Mouse (Mus musculus) embryonic facial prominence, embryonic 13.5 days (tissue): ENCODE measurements at regions not wholly inside any gene's neighbourhood (a gene's known extent, or its start where the extent isn't known, plus 50 kb on each side); places are given as distances from the start of the nearest gene placed in this dataset.

Source experiments
- ATAC-seq: fragments of 200-750 bp; cut with Nextera tagmentation; 2 replicates; pipeline ENCODE4 v1.8.0; 2017; ENCODE audit warnings: low read depth; ENCODE audit not compliant: insufficient number of reproducible peaks, insufficient read depth, low FRiP score, low TSS enrichment
- H3K27ac ChIP-seq: fragments of 300-500 bp; sonication (generic); 2 replicates; pipeline ENCODE4 v1.5.1; 2015; ENCODE audit warnings: moderate library complexity, mild to moderate bottlenecking, inconsistent platforms
- H3K27me3 ChIP-seq: fragments of 300-500 bp; sonication (generic); 2 replicates; pipeline ENCODE4 v1.6.1; 2015; ENCODE audit warnings: mild to moderate bottlenecking, inconsistent platforms
- H3K36me3 ChIP-seq: fragments of 300-500 bp; sonication (generic); 2 replicates; pipeline ENCODE4 v1.6.1; 2015; ENCODE audit warnings: mild to moderate bottlenecking, inconsistent platforms
- H3K4me1 ChIP-seq: fragments of 300-500 bp; sonication (generic); 2 replicates; pipeline ENCODE4 v1.6.1; 2015; ENCODE audit warnings: inconsistent platforms
- H3K4me2 ChIP-seq: fragments of 300-500 bp; sonication (generic); 2 replicates; pipeline ENCODE4 v1.6.1; 2015; ENCODE audit warnings: moderate library complexity, mild to moderate bottlenecking, inconsistent platforms
- H3K4me3 ChIP-seq: fragments of 300-500 bp; sonication (generic); 2 replicates; pipeline ENCODE4 v1.5.1; 2015; ENCODE audit warnings: mild to moderate bottlenecking, inconsistent platforms
- H3K9ac ChIP-seq: fragments of 300-500 bp; sonication (generic); 2 replicates; pipeline ENCODE4 v1.6.1; 2015; ENCODE audit warnings: mild to moderate bottlenecking, inconsistent platforms
- H3K9me3 ChIP-seq: fragments of 300-500 bp; sonication (generic); 2 replicates; pipeline ENCODE4 v1.6.1; 2016; ENCODE audit warnings: inconsistent platforms
- WGBS: fragments of 180-500 bp; shearing (Covaris S2); methylation state at CpG from one replicate; pipeline ENCODE4 v1.1.7; 2015; ENCODE audit warnings: mixed read lengths; 5-methylcytosine and 5-hydroxymethylcytosine counted together

- Histone ChIP-seq H3K4me2 (no peak overlapping the region), H3K27me3 (no peaks in the 10 kb centered on the region), H3K4me3 (no peak overlapping the region), H3K36me3 (no peaks in the 10 kb centered on the region), H3K9ac (no peak overlapping the region), H3K4me1 (peaks cover 7% of the 10 kb centered on the region), H3K9me3 (peaks cover 5% of the 10 kb centered on the region; the same call in 1 of the 2 replicates), H3K27ac (peak overlapping the region; percentile 68)
- no peak for ATAC-seq
- 30% methylated on average over 3 of the region's 3 CpGs for WGBS
These were observed 696.5 kb downstream of the Dhx35 start for GRCm38 (mm10) chr2:159491090-159491489.

- Histone ChIP-seq H3K4me2 (no peak overlapping the region), H3K9me3 (peaks cover 5% of the 10 kb centered on the region; the same call in 1 of the 2 replicates), H3K4me3 (no peak overlapping the region), H3K27me3 (no peaks in the 10 kb centered on the region; the same call in 1 of the 2 replicates), H3K4me1 (peaks cover 17% of the 10 kb centered on the region), H3K9ac (no peak overlapping the region), H3K27ac (peak overlapping the region; percentile 3; the same call in 1 of the 2 replicates), H3K36me3 (no peaks in the 10 kb centered on the region)
- 43% methylated on average over 2 of the region's 2 CpGs for WGBS
- no peak for ATAC-seq
These were observed 704.1 kb downstream of the Dhx35 start for GRCm38 (mm10) chr2:159498691-159499090.

- H3K9me3 ChIP-seq, result no peaks in the 10 kb centered on the region
- WGBS, result 30% methylated on average over 3 of the region's 3 CpGs
- no peak overlapping the region for H3K27ac ChIP-seq
- H3K4me1 ChIP-seq, result peaks cover 17% of the 10 kb centered on the region
- 0 out of 2 replicates have a peak, but pooled peaks have one; percentile 72 for ATAC-seq
- no peaks in the 10 kb centered on the region; the same call in 1 of the 2 replicates for H3K27me3 ChIP-seq
- H3K4me2 ChIP-seq, result no peak overlapping the region
- H3K36me3 ChIP-seq, result no peaks in the 10 kb centered on the region
- H3K9ac ChIP-seq, result no peak overlapping the region
- H3K4me3 ChIP-seq, result no peak overlapping the region
These were observed 706.4 kb downstream of the Dhx35 start for GRCm38 (mm10) chr2:159501039-159501438.

GRCm38 (mm10) chr2:159519066-159519465 lies 724.5 kb downstream of the Dhx35 start:
- H3K4me3 ChIP-seq, result no peak overlapping the region
- H3K4me1 ChIP-seq, result no peaks in the 10 kb centered on the region
- no peak overlapping the region for H3K4me2 ChIP-seq
- H3K36me3 ChIP-seq, result no peaks in the 10 kb centered on the region
- H3K9ac ChIP-seq, result no peak overlapping the region
- no peaks in the 10 kb centered on the region for H3K9me3 ChIP-seq
- WGBS, result 64% methylated on average over 4 of the region's 4 CpGs
- H3K27me3 ChIP-seq, result no peaks in the 10 kb centered on the region
- H3K27ac ChIP-seq, result no peak overlapping the region
- no peak for ATAC-seq

- 79% methylated on average over 2 of the region's 2 CpGs for WGBS
- no peaks in the 10 kb centered on the region for H3K9me3 ChIP-seq
- ATAC-seq, result no peak
These were observed 729.1 kb downstream of the Dhx35 start for GRCm38 (mm10) chr2:159523739-159524138.

GRCm38 (mm10) chr2:159534951-159535350 lies 740.3 kb downstream of the Dhx35 start:
- Histone ChIP-seq H3K36me3 (no peaks in the 10 kb centered on the region), H3K4me2 (no peak overlapping the region), H3K27ac (no peak overlapping the region), H3K9me3 (no peaks in the 10 kb centered on the region), H3K9ac (no peak overlapping the region), H3K4me3 (no peak overlapping the region), H3K4me1 (peaks cover 8% of the 10 kb centered on the region; the same call in 1 of the 2 replicates), H3K27me3 (no peaks in the 10 kb centered on the region)
- WGBS, result 32% methylated on average over 2 of the region's 2 CpGs
- no peak for ATAC-seq

More at GRCm38 (mm10) chr2:159523739-159524138, 729.1 kb downstream of the Dhx35 start:
- H3K36me3 ChIP-seq, result no peaks in the 10 kb centered on the region
- H3K9ac ChIP-seq, result no peak overlapping the region
- H3K4me1 ChIP-seq, result no peaks in the 10 kb centered on the region
- no peak overlapping the region for H3K4me2 ChIP-seq
- no peaks in the 10 kb centered on the region for H3K27me3 ChIP-seq
- no peak overlapping the region for H3K27ac ChIP-seq
- H3K4me3 ChIP-seq, result no peak overlapping the region

GRCm38 (mm10) chr2:159539261-159539660 lies 744.7 kb downstream of the Dhx35 start:
- H3K9me3 ChIP-seq, result no peaks in the 10 kb centered on the region
- H3K9ac ChIP-seq, result no peak overlapping the region
- no peak overlapping the region for H3K4me2 ChIP-seq
- no peaks in the 10 kb centered on the region for H3K27me3 ChIP-seq
- no peak for ATAC-seq
- H3K36me3 ChIP-seq, result no peaks in the 10 kb centered on the region
- no peak overlapping the region for H3K27ac ChIP-seq
- peaks cover 8% of the 10 kb centered on the region; the same call in 1 of the 2 replicates for H3K4me1 ChIP-seq
- H3K4me3 ChIP-seq, result no peak overlapping the region

- no peak overlapping the region for H3K4me3 ChIP-seq
- no peak overlapping the region for H3K27ac ChIP-seq
- no peaks in the 10 kb centered on the region for H3K9me3 ChIP-seq
- WGBS, result 89% methylated on average over 3 of the region's 3 CpGs
- ATAC-seq, result no peak
- no peaks in the 10 kb centered on the region for H3K27me3 ChIP-seq
- H3K4me1 ChIP-seq, result no peaks in the 10 kb centered on the region
- H3K4me2 ChIP-seq, result no peak overlapping the region
- H3K36me3 ChIP-seq, result no peaks in the 10 kb centered on the region
- H3K9ac ChIP-seq, result no peak overlapping the region
These were observed 763.0 kb downstream of the Dhx35 start for GRCm38 (mm10) chr2:159557567-159557966.

- 37% methylated on average over 4 of the region's 4 CpGs for WGBS
- Histone ChIP-seq H3K4me3 (no peak overlapping the region), H3K27ac (no peak overlapping the region), H3K36me3 (no peaks in the 10 kb centered on the region), H3K9ac (no peak overlapping the region), H3K9me3 (no peaks in the 10 kb centered on the region), H3K4me2 (no peak overlapping the region), H3K4me1 (peaks cover 4% of the 10 kb centered on the region; the same call in 1 of the 2 replicates), H3K27me3 (no peaks in the 10 kb centered on the region)
- no peak for ATAC-seq
These were observed 768.7 kb downstream of the Gm826 start for GRCm38 (mm10) chr2:159565255-159565654.

- no peaks in the 10 kb centered on the region for H3K36me3 ChIP-seq
- no peak overlapping the region for H3K4me2 ChIP-seq
- H3K27me3 ChIP-seq, result no peaks in the 10 kb centered on the region
- H3K4me3 ChIP-seq, result no peak overlapping the region
- 83% methylated on average over 5 of the region's 5 CpGs for WGBS
- no peak overlapping the region for H3K9ac ChIP-seq
- H3K9me3 ChIP-seq, result no peaks in the 10 kb centered on the region
- peaks cover 4% of the 10 kb centered on the region; the same call in 1 of the 2 replicates for H3K4me1 ChIP-seq
- H3K27ac ChIP-seq, result no peak overlapping the region
- ATAC-seq, result no peak
These were observed 768.0 kb downstream of the Gm826 start for GRCm38 (mm10) chr2:159565921-159566320.

GRCm38 (mm10) chr2:159566461-159566860 lies 767.5 kb downstream of the Gm826 start:
- ATAC-seq, result no peak
- Histone ChIP-seq H3K4me2 (no peak overlapping the region), H3K9me3 (no peaks in the 10 kb centered on the region), H3K4me3 (no peak overlapping the region), H3K27ac (no peak overlapping the region), H3K9ac (no peak overlapping the region), H3K36me3 (no peaks in the 10 kb centered on the region), H3K27me3 (no peaks in the 10 kb centered on the region), H3K4me1 (peaks cover 4% of the 10 kb centered on the region; the same call in 1 of the 2 replicates)
- 61% methylated on average over 5 of the region's 5 CpGs for WGBS

GRCm38 (mm10) chr2:159568391-159568790 lies 765.6 kb downstream of the Gm826 start:
- no peaks in the 10 kb centered on the region for H3K9me3 ChIP-seq
- no peak overlapping the region for H3K4me3 ChIP-seq
- ATAC-seq, result no peak
- H3K36me3 ChIP-seq, result no peaks in the 10 kb centered on the region
- peaks cover 6% of the 10 kb centered on the region; the same call in 1 of the 2 replicates for H3K4me1 ChIP-seq
- no peak overlapping the region for H3K4me2 ChIP-seq
- WGBS, result 33% methylated on average over 4 of the region's 4 CpGs
- no peaks in the 10 kb centered on the region for H3K27me3 ChIP-seq
- H3K27ac ChIP-seq, result no peak overlapping the region
- no peak overlapping the region for H3K9ac ChIP-seq
